Mouse (Mus musculus) stomach, postnatal 0 days (tissue): ENCODE measurements around the gene Tmem243. TPM values are rescaled to one million over a fixed set of nuclear protein-coding genes. Genes with fewer than 3 reads are reported as not detected.

Source experiments
- ATAC-seq: fragments of 200-750 bp; cut with Nextera tagmentation; 2 replicates; pipeline ENCODE4 v1.8.0; 2017; ENCODE audit not compliant: low FRiP score, low TSS enrichment
- DNase-seq: peaks from one replicate; pipeline ENCODE4 v3.0.0-alpha.2; 2016; ENCODE audit warnings: low spot score
- H3K27ac ChIP-seq: fragments of 300-500 bp; sonication (generic); replicated peaks from 2 replicates; pipeline ENCODE4 v1.5.1; 2014; ENCODE audit warnings: mild to moderate bottlenecking, control low read depth
- H3K27me3 ChIP-seq: fragments of 300-500 bp; sonication (generic); 2 replicates; pipeline ENCODE4 v1.6.1; 2014; ENCODE audit warnings: low read length; ENCODE audit not compliant: control insufficient read depth, insufficient read depth
- H3K36me3 ChIP-seq: fragments of 300-500 bp; sonication (generic); 2 replicates; pipeline ENCODE4 v1.6.1; 2014; ENCODE audit warnings: low read length, mixed read lengths; ENCODE audit not compliant: control insufficient read depth, insufficient read depth
- H3K4me1 ChIP-seq: fragments of 300-500 bp; sonication (generic); replicated peaks from 2 replicates; pipeline ENCODE4 v1.6.1; 2014; ENCODE audit warnings: antibody characterized with exemption; ENCODE audit not compliant: control insufficient read depth, insufficient read depth
- H3K4me2 ChIP-seq: fragments of 300-500 bp; sonication (generic); replicated peaks from 2 replicates; pipeline ENCODE4 v1.6.1; 2014; ENCODE audit warnings: low read depth, mild to moderate bottlenecking, control low read depth, moderate library complexity
- H3K4me3 ChIP-seq: fragments of 300-500 bp; sonication (generic); 2 replicates; pipeline ENCODE4 v1.5.1; 2014; ENCODE audit warnings: low read depth, low read length, control low read depth
- H3K9ac ChIP-seq: fragments of 300-500 bp; sonication (generic); 2 replicates; pipeline ENCODE4 v1.6.1; 2014; ENCODE audit warnings: mild to moderate bottlenecking, low read length, control low read depth, mixed read lengths
- H3K9me3 ChIP-seq: fragments of 300-500 bp; sonication (generic); 2 replicates; pipeline ENCODE4 v1.6.1; 2016; ENCODE audit warnings: low read length; ENCODE audit not compliant: control insufficient read depth
- CTCF ChIP-seq: IDR thresholded peaks from 2 replicates; pipeline ENCODE4 v1.5.1; 2016; ENCODE audit warnings: antibody characterized with exemption, low read depth, mild to moderate bottlenecking, moderate library complexity
- EP300 ChIP-seq: optimal IDR thresholded peaks from 2 replicates; pipeline ENCODE3; 2016; ENCODE audit warnings: antibody characterized with exemption
- whole genome bisulfite sequencing: fragments of 180-500 bp; shearing (Covaris S2); extraction: QIAGEN DNeasy Blood & Tissue Kit; methylation state at CpG from one replicate; pipeline ENCODE4 v1.1.7; 2014; 5-methylcytosine and 5-hydroxymethylcytosine counted together
- polyA plus RNA-seq: library from polyadenylated mRNA; unstranded; fragments of >200 nt; fragmentation: Nextera tagmentation; extraction: Ambion mirVana; gene quantifications from 2 replicates; pipeline ENCODE4 v1.2.1, GENCODE M21; 2015

Gene Tmem243
- polyA plus RNA-seq, 1 experiment from 2014 or later: 19.7 TPM

DNA sequence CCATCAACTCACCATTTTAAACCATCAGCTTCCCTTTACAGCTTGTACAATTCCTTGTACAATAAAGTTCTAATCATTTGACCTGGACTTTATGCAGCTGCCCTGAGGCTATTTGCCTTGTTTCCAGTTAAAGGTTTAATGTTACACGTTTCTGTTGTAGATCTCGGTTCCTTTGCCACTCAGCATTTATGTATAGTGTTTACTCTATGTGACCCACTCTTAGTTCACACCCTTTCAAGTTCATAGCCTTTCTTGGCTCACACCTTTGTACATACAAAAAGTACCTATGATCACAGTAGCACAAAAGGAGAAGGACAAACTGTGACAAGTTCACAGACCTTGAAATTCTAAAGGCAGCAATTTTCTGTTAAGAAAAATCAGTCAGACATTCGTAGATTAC, 35.1 kb downstream of the Tmem243 start:
- no peak overlapping the region for H3K4me3 ChIP-seq
- H3K27me3 ChIP-seq: no peaks in the 10 kb centered on the region
- 62% methylated on average over 3 of the region's 3 CpGs for WGBS
- no peak overlapping the region for H3K27ac ChIP-seq
- DNase-seq (no peak), ATAC-seq (peak; percentile 53; the same call in 1 of the 2 replicates)
- TF ChIP-seq CTCF (no peak), EP300 (no peak)
- H3K4me2 ChIP-seq: no peak overlapping the region
- H3K36me3 ChIP-seq: 0 out of 2 replicates have a peak, but pooled peaks cover 5% of the 10 kb centered on the region
- H3K9me3 ChIP-seq: no peaks in the 10 kb centered on the region
- no peak overlapping the region for H3K9ac ChIP-seq
- no peaks in the 10 kb centered on the region for H3K4me1 ChIP-seq

DNA sequence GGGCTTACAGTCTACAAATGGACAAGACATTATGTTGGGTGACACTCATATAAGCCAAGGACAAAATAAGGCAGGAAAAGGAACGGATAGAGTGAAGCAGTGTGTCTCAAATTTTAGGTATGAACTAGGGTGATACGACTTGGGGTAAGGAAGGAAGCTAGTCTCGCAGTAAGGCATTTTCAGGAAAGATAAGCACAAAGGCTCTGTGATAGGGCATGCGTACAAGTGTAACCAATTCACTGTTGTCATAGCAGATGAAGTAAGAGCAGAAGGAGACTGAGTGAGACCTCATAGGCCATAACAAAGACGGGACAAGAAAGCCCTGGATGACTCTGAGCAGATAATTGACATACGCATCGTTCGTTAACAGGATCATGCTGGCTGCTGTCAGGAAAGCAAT, 40.3 kb downstream of the Tmem243 start:
- TF ChIP-seq CTCF: no peak
- no peak for TF ChIP-seq EP300
- Histone ChIP-seq H3K27me3 (no peaks in the 10 kb centered on the region), H3K4me1 (no peaks in the 10 kb centered on the region), H3K9ac (no peak overlapping the region), H3K27ac (no peak overlapping the region), H3K4me2 (no peak overlapping the region), H3K4me3 (no peak overlapping the region), H3K9me3 (no peaks in the 10 kb centered on the region), H3K36me3 (peaks cover 7% of the 10 kb centered on the region; the same call in 1 of the 2 replicates)
- ATAC-seq (no peak), DNase-seq (no peak)
- 87% methylated on average over 8 of the region's 8 CpGs for WGBS

- H3K9ac ChIP-seq: no peak overlapping the region
- ATAC-seq: no peak
- TF ChIP-seq EP300: no peak
- TF ChIP-seq CTCF: no peak
- no peaks in the 10 kb centered on the region for H3K4me1 ChIP-seq
- no peak overlapping the region for H3K4me3 ChIP-seq
- no peak overlapping the region for H3K4me2 ChIP-seq
- H3K27me3 ChIP-seq: no peaks in the 10 kb centered on the region
- H3K36me3 ChIP-seq: peaks cover 5% of the 10 kb centered on the region; the same call in 1 of the 2 replicates
- H3K9me3 ChIP-seq: no peaks in the 10 kb centered on the region
- WGBS: 85% methylated on average over 6 of the region's 6 CpGs
- H3K27ac ChIP-seq: no peak overlapping the region
- no peak for DNase-seq
Measured at GRCm38 (mm10) chr5:9142376-9142775, 41.9 kb downstream of the Tmem243 start.

DNA sequence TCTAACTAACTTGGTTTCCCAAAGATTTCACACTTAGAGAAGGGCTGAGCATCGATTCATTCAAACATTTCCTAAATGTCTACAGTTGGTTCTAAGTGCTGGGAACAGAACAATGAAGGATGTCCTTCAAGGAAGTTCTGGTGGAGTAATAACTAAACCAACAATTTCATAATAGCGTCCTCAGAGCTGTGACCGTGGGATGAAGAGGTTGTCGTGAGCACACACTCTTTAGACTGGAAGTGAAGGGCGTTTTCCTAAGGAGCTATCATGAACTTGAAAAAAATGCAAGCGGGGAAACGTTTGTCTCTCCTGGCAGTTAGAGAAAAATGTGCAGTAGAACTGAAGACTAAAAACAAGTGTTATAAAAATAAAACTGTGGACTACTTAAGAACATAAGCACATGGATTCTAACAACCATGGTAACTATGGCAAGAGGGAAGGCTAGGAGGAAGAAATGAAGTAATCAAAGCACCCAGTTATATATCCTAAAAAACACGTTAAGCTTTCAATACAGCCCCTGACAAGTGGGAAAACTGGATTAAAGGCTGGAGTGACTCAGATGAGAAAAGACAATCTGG, 48.9 kb downstream of the Tmem243 start:
- no peaks in the 10 kb centered on the region for H3K36me3 ChIP-seq
- TF ChIP-seq CTCF: no peak
- no peak for TF ChIP-seq EP300
- H3K9me3 ChIP-seq: no peaks in the 10 kb centered on the region
- WGBS: 78% methylated on average over 8 of the region's 8 CpGs
- H3K4me3 ChIP-seq: no peak overlapping the region
- no peak overlapping the region for H3K4me2 ChIP-seq
- no peak overlapping the region for H3K27ac ChIP-seq
- DNase-seq: no peak
- H3K9ac ChIP-seq: no peak overlapping the region
- no peaks in the 10 kb centered on the region for H3K4me1 ChIP-seq
- ATAC-seq: no peak
- no peaks in the 10 kb centered on the region for H3K27me3 ChIP-seq

DNA sequence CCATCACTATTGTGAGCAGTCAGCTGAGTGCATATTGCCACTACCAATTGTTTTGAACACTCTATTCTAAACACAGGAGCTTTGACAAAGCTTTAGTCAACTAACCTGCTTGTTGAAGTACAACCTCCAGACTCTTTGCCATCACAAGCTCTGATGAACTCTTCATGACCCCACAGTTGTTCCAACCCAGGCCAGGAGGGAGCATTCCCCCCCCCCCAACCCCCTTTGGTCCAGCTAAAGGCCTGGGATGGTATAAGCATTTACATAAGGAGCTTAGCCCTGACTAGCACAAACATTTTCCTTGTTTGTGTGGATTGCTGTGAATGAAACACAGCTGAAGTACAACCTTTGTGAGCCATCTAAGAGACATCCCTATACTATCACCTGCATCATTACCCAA, 56.3 kb downstream of the Tmem243 start:
- Histone ChIP-seq H3K27ac (no peak overlapping the region), H3K9ac (no peak overlapping the region), H3K27me3 (no peaks in the 10 kb centered on the region), H3K4me1 (no peaks in the 10 kb centered on the region), H3K9me3 (no peaks in the 10 kb centered on the region), H3K4me2 (no peak overlapping the region), H3K4me3 (no peak overlapping the region), H3K36me3 (no peaks in the 10 kb centered on the region)
- no peak for DNase-seq
- TF ChIP-seq CTCF (no peak), EP300 (no peak)
- no peak for ATAC-seq

DNA sequence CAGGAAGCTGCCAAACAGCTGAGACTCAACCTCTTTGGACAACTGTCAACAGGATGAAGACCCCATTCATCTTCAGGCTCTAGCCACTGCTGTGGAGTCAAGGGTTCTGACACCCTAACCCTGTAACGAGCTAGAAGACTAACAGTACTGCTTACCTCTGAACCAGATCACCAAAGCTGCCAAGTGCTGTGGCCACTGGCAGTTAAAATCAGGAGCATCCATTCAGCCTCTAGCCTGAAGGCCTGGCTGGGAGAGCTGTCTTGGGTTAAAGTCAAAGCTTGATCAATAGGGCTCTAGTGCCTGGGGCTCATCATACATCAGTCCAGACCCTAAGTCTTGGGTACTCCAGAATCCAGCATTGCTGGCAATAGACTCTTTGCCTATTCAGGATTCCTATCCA, 56.9 kb downstream of the Tmem243 start:
- no peak overlapping the region for H3K27ac ChIP-seq
- ATAC-seq (no peak), DNase-seq (no peak)
- H3K4me3 ChIP-seq: no peak overlapping the region
- H3K4me2 ChIP-seq: no peak overlapping the region
- TF ChIP-seq EP300 (no peak), CTCF (no peak)
- no peak overlapping the region for H3K9ac ChIP-seq
- no peaks in the 10 kb centered on the region for H3K9me3 ChIP-seq
- WGBS: 48% methylated on average over 1 of the region's 1 CpGs
- H3K36me3 ChIP-seq: no peaks in the 10 kb centered on the region
- H3K4me1 ChIP-seq: no peaks in the 10 kb centered on the region
- no peaks in the 10 kb centered on the region for H3K27me3 ChIP-seq
